Mouse (Mus musculus): ENCODE data around the gene C330007P06Rik. TPM values are rescaled to one million over a fixed set of nuclear protein-coding genes. Genes with fewer than 3 reads are reported as not detected.

Gene C330007P06Rik
- polyA plus RNA-seq (2012; rRNA removed) (5.2 and 6.2 TPM in 2 replicates), polyA plus RNA-seq (2014; fragmentation: Nextera tagmentation; extraction: Ambion mirVana) (14.6 and 17.8 TPM in 2 replicates)

GRCm38 (mm10) chrX:36873765-36874164 lies at the start of gene C330007P06Rik, which contains the start of gene Ube2a:
TSS of gene C330007P06Rik (minus strand) at chrX:36874111.
TSS of gene Ube2a (plus strand) at chrX:36873900.
- 11% methylated on average over 8 of the region's 8 CpGs for WGBS (ENCODE audit: insufficient replicate concordance)
- peak; percentile 29; the same call in 1 of the 2 replicates for ATAC-seq (ENCODE audit: insufficient read depth)
- H3K36me3 ChIP-seq (replicated peaks; ENCODE audit: control insufficient read depth, insufficient read depth, low read depth): no peaks in the 10 kb centered on the region
- DNase-seq (ENCODE audit: low read depth in 3 of 3, low spot score in 3 of 3): no peak
- no peaks in the 10 kb centered on the region for H3K9me3 ChIP-seq (ENCODE audit: control insufficient read depth, low read length)
- no peaks in the 10 kb centered on the region for H3K27me3 ChIP-seq (ENCODE audit: control insufficient read depth, insufficient read depth, low read length)
- H3K4me3 ChIP-seq (ENCODE audit: insufficient read depth in 1 of 2, low read depth in 2 of 2, low read length in 2 of 2): peak within 1 kb of the TSS; percentile 73 to 94
- peak within 1 kb of the TSS; percentile 37; the same call in 1 of the 2 replicates for H3K27ac ChIP-seq
- H3K9ac ChIP-seq (replicated peaks): peak within 1 kb of the TSS; percentile 90
- H3K4me2 ChIP-seq (ENCODE audit: low read depth): peak within 1 kb of the TSS; percentile 79
- TF ChIP-seq EP300 (IDR thresholded peaks at IDR 0.05; ENCODE audit: low read depth) (no peak), CTCF (IDR thresholded peaks at IDR 0.05; ENCODE audit: low read depth) (no peak)
- peaks cover 0 to 8% of the 10 kb centered on the region in 2 experiments; a peak in 1 of 4 replicates for H3K4me1 ChIP-seq (replicated peaks; ENCODE audit: control insufficient read depth in 2 of 2, insufficient read depth in 2 of 2, low read length in 1 of 2)

GRCm38 (mm10) chrX:36921346-36921745 lies 47.4 kb upstream of the C330007P06Rik start:
- 69% methylated on average over 4 of the region's 4 CpGs for WGBS (ENCODE audit: insufficient replicate concordance)
- no peak for DNase-seq (ENCODE audit: low read depth in 3 of 3, low spot score in 3 of 3)
- H3K4me3 ChIP-seq (ENCODE audit: insufficient read depth in 1 of 2, low read depth in 2 of 2, low read length in 2 of 2): no peak overlapping the region
- no peaks in the 10 kb centered on the region for H3K9me3 ChIP-seq (ENCODE audit: control insufficient read depth, low read length)
- no peak for ATAC-seq (ENCODE audit: insufficient read depth)
- H3K36me3 ChIP-seq (replicated peaks; ENCODE audit: control insufficient read depth, insufficient read depth, low read depth): no peaks in the 10 kb centered on the region
- no peaks in the 10 kb centered on the region for H3K27me3 ChIP-seq (ENCODE audit: control insufficient read depth, insufficient read depth, low read length)
- no peak for TF ChIP-seq EP300 (IDR thresholded peaks at IDR 0.05; ENCODE audit: low read depth)
- no peak for TF ChIP-seq CTCF (IDR thresholded peaks at IDR 0.05; ENCODE audit: low read depth)
- H3K9ac ChIP-seq (replicated peaks): no peak overlapping the region
- no peak overlapping the region for H3K4me2 ChIP-seq (ENCODE audit: low read depth)
- no peak overlapping the region for H3K27ac ChIP-seq
- no peaks in the 10 kb centered on the region for H3K4me1 ChIP-seq (replicated peaks; ENCODE audit: control insufficient read depth in 2 of 2, insufficient read depth in 2 of 2, low read length in 1 of 2)

- TF ChIP-seq EP300 (IDR thresholded peaks at IDR 0.05; ENCODE audit: low read depth) (no peak), CTCF (IDR thresholded peaks at IDR 0.05; ENCODE audit: low read depth) (no peak)
- no peak for ATAC-seq (ENCODE audit: insufficient read depth)
- H3K27ac ChIP-seq: no peak overlapping the region
- no peaks in the 10 kb centered on the region for H3K36me3 ChIP-seq (replicated peaks; ENCODE audit: control insufficient read depth, insufficient read depth, low read depth)
- H3K4me1 ChIP-seq (replicated peaks; ENCODE audit: control insufficient read depth in 2 of 2, insufficient read depth in 2 of 2, low read length in 1 of 2): no peaks in the 10 kb centered on the region
- H3K9me3 ChIP-seq (ENCODE audit: control insufficient read depth, low read length): no peaks in the 10 kb centered on the region
- no peak overlapping the region for H3K4me2 ChIP-seq (ENCODE audit: low read depth)
- 42% methylated on average over 1 of the region's 1 CpGs for WGBS (ENCODE audit: insufficient replicate concordance)
- no peak overlapping the region for H3K4me3 ChIP-seq (ENCODE audit: insufficient read depth in 1 of 2, low read depth in 2 of 2, low read length in 2 of 2)
- H3K27me3 ChIP-seq (ENCODE audit: control insufficient read depth, insufficient read depth, low read length): no peaks in the 10 kb centered on the region
- H3K9ac ChIP-seq (replicated peaks): no peak overlapping the region
- no peak for DNase-seq (ENCODE audit: low read depth in 3 of 3, low spot score in 3 of 3)
These were observed 43.8 kb upstream of the C330007P06Rik start for GRCm38 (mm10) chrX:36917749-36918148.

GRCm38 (mm10) chrX:36911343-36911742 lies 37.4 kb upstream of the C330007P06Rik start:
- H3K9ac ChIP-seq (replicated peaks): no peak overlapping the region
- H3K9me3 ChIP-seq (ENCODE audit: control insufficient read depth, low read length): no peaks in the 10 kb centered on the region
- no peaks in the 10 kb centered on the region for H3K36me3 ChIP-seq (replicated peaks; ENCODE audit: control insufficient read depth, insufficient read depth, low read depth)
- no peak overlapping the region for H3K4me2 ChIP-seq (ENCODE audit: low read depth)
- WGBS (ENCODE audit: insufficient replicate concordance): 36% methylated on average over 12 of the region's 12 CpGs
- no peak overlapping the region for H3K4me3 ChIP-seq (ENCODE audit: insufficient read depth in 1 of 2, low read depth in 2 of 2, low read length in 2 of 2)
- H3K27me3 ChIP-seq (ENCODE audit: control insufficient read depth, insufficient read depth, low read length): no peaks in the 10 kb centered on the region
- no peak overlapping the region for H3K27ac ChIP-seq
- DNase-seq (ENCODE audit: low read depth in 3 of 3, low spot score in 3 of 3): peak in 1 of 3 experiments; percentile 9
- no peak for ATAC-seq (ENCODE audit: insufficient read depth)
- no peaks in the 10 kb centered on the region for H3K4me1 ChIP-seq (replicated peaks; ENCODE audit: control insufficient read depth in 2 of 2, insufficient read depth in 2 of 2, low read length in 1 of 2)
- TF ChIP-seq EP300 (IDR thresholded peaks at IDR 0.05; ENCODE audit: low read depth): no peak
- TF ChIP-seq CTCF (IDR thresholded peaks at IDR 0.05; ENCODE audit: low read depth): peak; percentile 67

- 20% methylated on average over 5 of the region's 5 CpGs for WGBS (ENCODE audit: insufficient replicate concordance)
These were observed 32.6 kb upstream of the C330007P06Rik start for GRCm38 (mm10) chrX:36906539-36906938.

More at GRCm38 (mm10) chrX:36906539-36906938, 32.6 kb upstream of the C330007P06Rik start:
- H3K27ac ChIP-seq: no peak overlapping the region
- peaks cover 0 to 3% of the 10 kb centered on the region in 2 experiments; a peak in 2 of 4 replicates for H3K4me1 ChIP-seq (replicated peaks; ENCODE audit: control insufficient read depth in 2 of 2, insufficient read depth in 2 of 2, low read length in 1 of 2)
- DNase-seq (ENCODE audit: low read depth in 3 of 3, low spot score in 3 of 3) (no peak), ATAC-seq (ENCODE audit: insufficient read depth) (no peak)
- no peaks in the 10 kb centered on the region for H3K27me3 ChIP-seq (ENCODE audit: control insufficient read depth, insufficient read depth, low read length)
- no peaks in the 10 kb centered on the region for H3K36me3 ChIP-seq (replicated peaks; ENCODE audit: control insufficient read depth, insufficient read depth, low read depth)
- H3K4me3 ChIP-seq (ENCODE audit: insufficient read depth in 1 of 2, low read depth in 2 of 2, low read length in 2 of 2): no peak overlapping the region
- TF ChIP-seq EP300 (IDR thresholded peaks at IDR 0.05; ENCODE audit: low read depth) (no peak), CTCF (IDR thresholded peaks at IDR 0.05; ENCODE audit: low read depth) (no peak)
- H3K4me2 ChIP-seq (ENCODE audit: low read depth): no peak overlapping the region
- H3K9ac ChIP-seq (replicated peaks): no peak overlapping the region
- no peaks in the 10 kb centered on the region for H3K9me3 ChIP-seq (ENCODE audit: control insufficient read depth, low read length)
